Mouse (Mus musculus) urinary bladder, postnatal 36 days (tissue): ENCODE results near the gene Lgals3bp.

Experiments
- DNase-seq, 2 experiments: peaks; one replicate each; pipeline ENCODE4 v3.0.0; 2022; ENCODE audit warnings: low spot score in 2 of 2, mixed read lengths in 1 of 2

The Lgals3bp gene

GRCm38 (mm10) chr11:118362971-118363518 lies 38.8 kb downstream of the Lgals3bp start:
- DNase-seq: peak in 1 of 2 experiments; percentile 53

- peak in 1 of 2 experiments; percentile 21 for DNase-seq
These were observed 39.4 kb downstream of the Lgals3bp start for GRCm38 (mm10) chr11:118362501-118362900.

GRCm38 (mm10) chr11:118360907-118361341 lies 41.0 kb downstream of the Lgals3bp start:
- DNase-seq: peak in 1 of 2 experiments; percentile 56

- peak in 1 of 2 experiments; percentile 54 for DNase-seq
These were observed 41.4 kb downstream of the Lgals3bp start for GRCm38 (mm10) chr11:118360491-118360890.

- no peak for DNase-seq
These were observed 46.3 kb downstream of the Lgals3bp start, which contains the start of gene Timp2 for GRCm38 (mm10) chr11:118355640-118356039. Timp2 (minus strand) TSS chr11:118355740.

- DNase-seq: peak; percentile 81 to 89
These were observed 46.7 kb downstream of the Lgals3bp start for GRCm38 (mm10) chr11:118355205-118355604.

GRCm38 (mm10) chr11:118354636-118355191 lies 47.2 kb downstream of the Lgals3bp start:
- no peak for DNase-seq

GRCm38 (mm10) chr11:118349494-118349893 lies 52.4 kb downstream of the Lgals3bp start:
- DNase-seq: no peak

GRCm38 (mm10) chr11:118348877-118349276 lies 53.0 kb downstream of the Lgals3bp start:
- peak; percentile 50 to 59 for DNase-seq

GRCm38 (mm10) chr11:118348419-118348818 lies 53.5 kb downstream of the Lgals3bp start:
- DNase-seq: no peak

GRCm38 (mm10) chr11:118347911-118348310 lies 54.0 kb downstream of the Lgals3bp start:
- DNase-seq: no peak

- no peak for DNase-seq
These were observed 54.5 kb downstream of the Lgals3bp start for GRCm38 (mm10) chr11:118347391-118347790.

GRCm38 (mm10) chr11:118346395-118347096 lies 55.3 kb downstream of the Lgals3bp start:
- DNase-seq: no peak

- DNase-seq: no peak
These were observed 56.2 kb downstream of the Lgals3bp start for GRCm38 (mm10) chr11:118345693-118346092.

- DNase-seq: no peak
These were observed 58.3 kb downstream of the Lgals3bp start for GRCm38 (mm10) chr11:118343629-118344028.
